Mouse (Mus musculus) erythroblast, embryonic 14.5 days (primary cell): Measurements from ENCODE around the gene Pold4.

Experiments
- GATA1 ChIP-seq: IDR thresholded peaks from 2 replicates; pipeline ENCODE4 v1.6.1; 2012; ENCODE audit warnings: low read length, inconsistent platforms, mixed read lengths
- TAL1 ChIP-seq: IDR thresholded peaks from 3 replicates; pipeline ENCODE4 v1.6.1; 2012; ENCODE audit warnings: low read length, inconsistent platforms, mixed read lengths

- TF ChIP-seq GATA1, result no peak
- TF ChIP-seq TAL1, result no peak
These were observed 37.1 kb downstream of the Pold4 start, which contains the start of gene Ssh3 for GRCm38 (mm10) chr19:4268566-4269361.
